Mouse (Mus musculus): ENCODE measurements at regions not wholly inside any gene's neighbourhood (a gene's known extent, or its start where the extent isn't known, plus 50 kb on each side); places are given as distances from the start of the nearest gene placed in this dataset.
"Not testable (repeated sequence)": the region's sequence is repeated elsewhere in the genome, so short reads cannot be mapped to it uniquely, and the experiment has no call there.

DNA sequence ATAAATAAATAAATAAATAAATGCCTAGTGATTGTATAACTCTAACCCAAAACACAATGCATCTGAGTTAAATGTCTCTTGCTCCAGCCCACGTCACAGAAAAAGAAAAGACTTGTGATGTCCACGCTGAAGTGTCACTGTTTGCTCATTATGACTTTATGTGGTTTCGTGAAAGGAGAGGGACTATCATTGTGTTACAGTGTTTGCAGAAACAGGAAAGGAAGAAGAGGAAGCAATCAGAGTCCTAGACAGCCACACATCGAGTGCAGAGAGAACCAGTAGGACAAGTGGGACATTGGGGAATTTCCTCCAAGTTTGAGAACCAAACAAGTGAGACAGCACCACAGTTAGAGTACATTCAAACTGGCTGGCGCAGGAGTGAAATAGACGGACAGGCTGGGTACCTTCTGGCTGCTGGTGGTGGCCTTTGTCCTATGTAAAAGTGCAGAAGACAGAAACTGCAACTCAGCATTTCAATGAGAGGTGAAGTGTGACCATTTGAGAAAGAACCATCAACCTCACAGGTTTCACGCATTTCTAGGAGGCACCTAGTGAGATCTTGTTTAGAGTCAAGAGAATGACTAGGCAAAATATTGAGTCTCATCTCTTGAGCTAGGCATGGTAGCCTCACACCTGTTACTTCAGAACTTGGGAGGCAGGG, 59.6 kb downstream of the Fasl start:
- intact Hi-C loops (cut with DNase I) = no loop called here
- DNase-seq (ENCODE audit: low spot score) = no peak

DNA sequence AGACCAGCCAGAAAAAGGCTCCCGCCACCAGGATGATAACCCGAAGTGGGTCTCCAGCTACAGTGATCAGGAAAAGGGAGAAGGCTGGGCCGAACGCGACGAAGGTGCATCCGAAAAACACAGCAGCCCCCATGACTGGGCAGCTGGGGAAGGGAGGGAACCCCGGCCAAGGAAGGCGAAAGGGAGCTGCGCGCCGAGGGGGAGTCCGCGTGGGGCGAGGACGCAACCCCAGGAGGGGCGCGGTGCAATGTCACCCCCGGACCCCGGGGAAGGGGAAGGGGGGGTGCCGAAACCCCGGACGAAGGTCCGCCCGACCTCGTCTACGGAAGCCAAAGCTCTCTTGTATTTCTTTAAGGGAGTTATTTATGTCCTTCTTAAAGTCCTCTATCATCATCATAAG, 60.9 kb downstream of the Fasl start:
- intact Hi-C loops (cut with DNase I); DNase-seq (ENCODE audit: low spot score): not testable (repeated sequence)

DNA sequence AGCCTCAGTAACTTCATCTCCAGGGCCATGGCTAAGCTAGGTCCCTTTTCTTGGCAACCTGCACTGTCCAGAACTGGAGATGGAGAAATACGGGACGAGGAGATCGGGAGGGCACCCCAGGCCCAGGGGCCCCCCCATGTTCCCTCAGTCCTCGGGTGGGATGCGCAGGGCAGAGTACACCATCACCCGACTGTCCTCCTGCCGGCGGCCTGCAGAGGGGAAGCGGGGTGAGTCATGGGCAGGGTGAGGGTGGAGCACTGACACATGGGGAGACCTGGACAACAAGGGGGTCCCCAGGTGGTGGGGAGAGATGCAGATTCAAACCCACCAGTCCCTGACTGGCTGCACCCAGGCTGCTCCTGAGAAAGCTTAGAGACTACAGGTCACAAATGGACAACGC, 62.2 kb downstream of the Fasl start:
- intact Hi-C loops (cut with DNase I); DNase-seq (ENCODE audit: low spot score): not testable (repeated sequence)

DNA sequence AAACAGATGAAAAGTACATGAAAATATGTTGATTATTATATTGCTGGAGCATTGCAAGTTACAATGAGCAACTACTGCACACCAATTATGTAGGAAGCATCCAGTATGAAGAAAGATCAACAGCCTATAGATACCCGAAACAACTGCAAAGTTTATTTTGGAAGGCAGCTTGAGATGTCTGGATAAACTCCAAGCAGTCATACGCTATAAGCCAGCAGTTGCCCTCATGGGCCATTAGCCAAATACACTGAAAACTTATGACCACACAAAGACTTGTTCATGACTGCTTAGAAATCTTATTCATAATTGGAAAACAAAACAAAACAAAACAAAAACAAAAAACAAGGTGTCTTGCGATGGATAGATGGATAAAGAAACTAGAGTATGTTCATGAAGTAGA, 68.4 kb downstream of the Fasl start:
- no peak for DNase-seq (ENCODE audit: low spot score)
- intact Hi-C loops (cut with DNase I) = no loop called here

DNA sequence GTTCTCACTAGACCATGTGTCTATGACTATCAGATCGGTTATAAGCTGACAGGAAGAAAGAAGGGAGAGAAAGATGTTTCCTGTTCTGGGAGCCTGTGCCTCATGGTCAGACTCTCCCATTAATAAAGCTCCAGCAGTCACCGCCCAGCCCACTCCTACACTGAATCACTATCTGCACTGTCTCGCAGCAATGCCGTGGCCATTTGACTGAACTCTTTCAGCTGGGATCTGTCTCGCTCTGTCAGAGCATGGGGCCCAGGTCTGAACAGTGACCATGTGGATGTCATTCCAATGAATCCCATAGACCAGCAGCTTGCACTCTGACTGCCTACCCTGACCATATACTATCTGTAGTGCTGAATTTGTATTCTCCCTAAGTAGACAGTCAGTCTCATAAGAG, 70.0 kb downstream of the Fasl start:
- intact Hi-C loops (cut with DNase I) = no loop called here
- no peak for DNase-seq (ENCODE audit: low spot score)

DNA sequence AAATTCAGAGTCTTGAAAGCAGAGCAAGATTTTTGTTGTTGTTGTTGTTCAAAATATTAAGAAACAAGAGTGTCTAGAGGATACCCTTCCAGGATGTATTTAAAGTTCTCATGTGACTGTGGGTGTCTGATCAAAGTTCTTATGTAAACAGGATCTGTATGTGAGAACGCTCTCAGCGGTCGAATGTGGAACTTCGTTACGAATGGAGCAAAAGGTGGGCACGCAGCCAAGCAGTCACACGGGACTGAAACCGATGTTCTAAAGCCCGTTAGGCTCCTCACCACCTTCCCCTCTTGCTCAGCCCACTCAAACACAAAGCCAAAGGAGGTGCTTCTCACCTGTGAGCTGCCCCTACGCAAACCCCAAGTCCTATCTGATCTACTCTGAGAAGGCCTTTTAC, 75.4 kb downstream of the Fasl start:
- intact Hi-C loops (cut with DNase I) = no loop called here
- peak; percentile 14 for DNase-seq (ENCODE audit: low spot score)

DNA sequence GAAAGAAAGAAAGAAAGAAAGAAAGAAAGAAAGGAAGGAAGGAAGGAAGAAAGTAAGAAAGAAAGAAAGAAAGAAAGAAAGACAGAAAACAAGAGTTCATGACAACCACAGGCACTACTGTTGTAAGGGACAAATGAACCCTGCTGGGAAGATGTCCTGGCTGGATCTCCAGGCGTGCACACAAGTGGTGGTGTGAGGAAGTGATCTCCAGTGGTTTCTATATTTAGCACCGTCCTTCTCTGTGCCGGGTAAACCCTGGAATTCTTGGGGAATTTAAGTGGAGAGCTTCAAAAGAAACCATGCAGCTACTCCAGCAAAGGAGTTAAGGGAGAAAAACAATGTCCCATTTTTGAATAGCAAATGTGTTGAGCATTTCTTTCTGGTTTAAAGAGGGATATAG, 76.0 kb downstream of the Fasl start:
- DNase-seq (ENCODE audit: low spot score) = no peak
- intact Hi-C loops (cut with DNase I) = no loop called here

DNA sequence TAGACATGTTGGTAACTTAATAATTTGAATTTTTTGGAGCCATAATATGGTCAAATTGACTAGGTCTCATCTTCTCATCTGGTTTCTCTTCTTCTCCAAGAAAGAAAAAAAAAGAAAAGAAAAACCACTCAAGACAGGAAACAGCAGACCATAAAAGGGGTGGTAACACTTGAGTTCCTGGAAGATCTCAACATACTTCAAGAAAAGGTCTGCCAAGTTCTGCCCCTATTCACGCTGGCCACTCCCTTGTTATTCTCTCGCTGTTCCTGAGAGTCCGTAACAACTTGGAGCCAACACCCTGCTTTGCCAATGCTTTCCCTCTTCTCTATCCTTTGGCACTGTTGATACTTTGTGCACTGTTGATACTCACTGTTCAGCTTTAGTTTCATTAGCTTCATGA, 81.2 kb downstream of the Fasl start:
- intact Hi-C loops (cut with DNase I) = no loop called here
- DNase-seq (ENCODE audit: low spot score) = no peak

DNA sequence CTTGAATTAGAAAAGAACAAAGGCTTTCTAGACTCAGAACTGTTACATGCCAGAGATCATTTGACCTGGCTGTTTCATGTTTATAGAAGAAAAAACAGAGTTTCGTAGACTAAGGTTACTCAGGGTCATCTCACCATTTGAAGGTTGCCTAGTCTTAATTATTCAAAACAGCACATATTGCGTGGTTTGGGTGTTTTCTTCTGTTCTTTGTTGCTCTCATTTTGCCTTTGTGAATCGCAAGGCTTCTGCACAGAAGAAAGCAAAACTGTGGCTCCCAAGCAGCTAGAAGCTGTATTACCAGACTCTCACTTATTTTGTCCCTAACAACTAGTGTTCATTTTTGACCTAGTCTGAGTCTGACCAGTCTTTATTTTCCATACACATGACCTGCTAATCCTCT, 83.3 kb downstream of the Fasl start:
- no peak for DNase-seq (ENCODE audit: low spot score)
- intact Hi-C loops (cut with DNase I) = no loop called here

DNA sequence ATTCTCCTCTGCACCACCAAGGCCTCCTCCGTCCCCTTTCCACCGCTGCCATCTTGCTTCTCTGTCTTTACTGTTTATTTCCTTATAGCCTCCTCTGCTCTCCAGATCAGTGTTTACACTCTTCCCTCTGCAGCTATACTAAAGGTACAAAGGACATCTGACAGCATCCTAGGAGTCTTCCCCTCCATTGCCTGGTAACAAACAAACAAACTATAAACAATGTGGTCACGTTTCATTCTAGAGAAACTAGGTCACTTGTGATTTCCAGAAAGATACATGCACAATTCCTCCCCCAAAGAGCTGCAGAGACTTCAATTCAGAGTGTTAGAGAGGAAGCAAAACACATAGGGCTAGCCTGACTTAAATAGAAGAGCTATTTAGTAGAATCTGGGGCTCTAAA, 83.8 kb downstream of the Fasl start:
- intact Hi-C loops (cut with DNase I) = no loop called here
- DNase-seq (ENCODE audit: low spot score) = no peak

DNA sequence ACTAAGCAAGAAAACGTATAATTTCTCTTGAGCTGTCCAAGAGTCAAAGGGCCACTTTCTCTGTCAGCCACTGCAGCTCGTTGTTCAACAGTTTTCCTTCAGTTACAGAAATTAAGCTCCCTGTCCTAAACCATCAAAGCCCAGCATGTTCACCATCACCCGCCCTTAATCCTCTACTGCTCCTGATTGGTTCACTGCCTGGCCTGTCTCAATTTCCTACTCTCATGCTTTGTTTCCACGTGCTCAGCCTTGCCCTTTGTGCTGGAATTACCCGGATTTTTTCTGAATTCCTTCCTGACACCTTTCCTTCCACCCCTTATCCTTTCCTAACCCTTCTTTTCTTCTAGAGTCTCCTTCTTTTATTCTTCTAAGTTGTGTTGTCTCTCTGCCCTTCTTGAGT, 92.4 kb downstream of the Fasl start:
- no peak for DNase-seq (ENCODE audit: low spot score)
- intact Hi-C loops (cut with DNase I) = no loop called here

DNA sequence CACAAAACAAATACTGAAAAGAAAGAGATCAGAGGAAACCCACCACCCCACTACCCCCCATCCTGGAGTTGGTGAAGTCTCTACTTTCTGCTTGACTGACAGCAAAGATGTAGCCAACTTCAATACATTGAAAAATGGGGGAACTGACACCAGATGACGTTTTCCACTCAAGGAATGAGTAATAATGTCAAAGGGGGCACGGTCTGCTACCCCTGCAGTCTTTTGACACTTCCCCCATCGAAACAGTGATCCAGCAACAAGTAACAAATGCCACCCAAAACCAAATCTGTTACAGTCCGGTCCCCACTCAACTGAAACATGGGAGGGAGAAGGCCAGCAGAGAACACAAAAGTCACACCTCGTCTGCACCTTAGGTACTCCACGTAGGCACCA, 94.5 kb downstream of the Fasl start:
- intact Hi-C loops (cut with DNase I) = no loop called here
- DNase-seq (ENCODE audit: low spot score) = no peak

DNA sequence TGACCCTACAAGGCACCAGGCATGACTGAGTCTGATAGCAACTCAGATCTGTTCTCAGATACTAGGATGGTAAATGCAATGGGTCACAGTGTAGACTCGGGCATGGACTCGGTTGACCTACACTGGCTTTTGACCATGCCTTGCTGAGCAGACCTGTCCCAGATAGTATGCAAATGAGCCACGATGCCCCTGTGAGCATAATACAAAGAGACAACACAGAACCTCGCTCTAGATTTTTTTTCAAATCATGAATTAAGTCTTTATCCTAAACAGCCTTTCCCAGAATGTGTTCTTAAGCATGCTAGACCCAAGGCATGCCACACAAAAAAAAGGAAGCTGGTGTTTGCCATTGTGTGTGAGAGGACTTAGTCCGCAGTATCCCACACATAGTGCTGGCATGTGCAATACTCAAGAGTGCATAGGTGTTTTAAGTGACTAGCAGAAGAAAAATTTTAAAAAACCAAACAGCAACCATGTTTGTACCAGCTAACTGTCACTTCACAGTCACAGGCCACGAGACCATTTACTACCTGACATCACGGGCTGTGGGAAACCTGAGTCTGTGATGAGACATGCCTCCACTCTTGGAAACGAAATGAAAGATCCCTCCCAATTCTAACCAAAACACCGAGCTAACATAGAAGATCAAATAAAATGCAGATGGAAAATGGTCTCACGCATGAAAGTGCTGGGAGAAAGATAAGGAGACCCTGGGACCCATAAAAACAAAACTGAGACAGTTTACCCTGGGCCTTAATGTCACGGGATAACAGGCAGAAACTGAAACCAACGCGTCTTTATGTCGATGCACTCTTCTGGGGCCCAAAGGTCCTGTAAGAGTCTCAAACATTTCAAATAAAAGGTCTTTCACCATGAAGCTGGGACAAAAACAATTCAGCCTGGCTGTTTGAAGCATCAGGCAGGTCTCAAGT, 95.2 kb downstream of the Fasl start:
- no peak for DNase-seq (ENCODE audit: low spot score)
- intact Hi-C loops (cut with DNase I) = no loop called here

DNA sequence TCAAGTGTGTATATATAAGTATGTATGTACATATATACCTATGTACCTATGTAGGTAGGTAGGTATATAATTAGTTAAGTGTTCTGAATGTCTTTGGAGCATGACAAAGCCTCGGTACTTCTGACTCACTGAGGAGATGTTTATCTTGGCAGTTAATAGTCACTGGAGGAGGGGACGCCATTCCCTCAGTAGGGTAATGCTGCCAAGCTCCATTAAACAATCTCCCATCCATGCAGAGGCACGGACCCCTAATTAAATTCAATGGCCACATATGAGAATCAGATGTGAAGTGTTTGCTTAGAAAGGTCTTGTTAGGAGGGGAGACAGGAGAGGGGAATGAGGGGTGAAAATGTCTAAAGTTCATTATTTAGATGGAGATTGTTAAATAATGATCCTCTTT, 99.3 kb downstream of the Fasl start:
- intact Hi-C loops (cut with DNase I) = loop anchor here (5.0 kb wide), 1 partner anchor 48 kb away; no protein-coding TSS in a partner anchor
- no peak for DNase-seq (ENCODE audit: low spot score)

DNA sequence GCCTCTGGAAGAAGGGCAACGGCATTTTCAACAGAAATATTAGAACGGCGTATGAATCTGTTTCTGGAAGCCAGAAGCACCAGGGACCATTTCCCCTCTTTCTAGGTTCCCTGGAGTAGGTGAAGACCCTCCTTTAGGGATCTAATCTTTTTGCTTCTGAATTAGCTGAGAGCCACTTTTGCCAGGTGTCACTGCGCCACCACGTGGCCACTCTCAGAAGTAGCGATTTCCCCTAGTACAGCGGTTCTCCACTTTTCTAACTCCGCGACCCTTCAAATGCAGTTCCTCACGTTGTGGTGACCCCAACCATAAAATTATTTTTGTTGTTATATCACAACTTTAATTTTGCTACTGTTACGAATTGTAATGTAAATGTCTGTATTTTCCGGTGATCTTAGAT, 100.7 kb downstream of the Fasl start:
- DNase-seq (ENCODE audit: low spot score) = no peak
- intact Hi-C loops (cut with DNase I) = loop anchor here (1.0 to 5.0 kb wide), 2 partner anchors 50 to 287 kb away; no protein-coding TSS in a partner anchor

DNA sequence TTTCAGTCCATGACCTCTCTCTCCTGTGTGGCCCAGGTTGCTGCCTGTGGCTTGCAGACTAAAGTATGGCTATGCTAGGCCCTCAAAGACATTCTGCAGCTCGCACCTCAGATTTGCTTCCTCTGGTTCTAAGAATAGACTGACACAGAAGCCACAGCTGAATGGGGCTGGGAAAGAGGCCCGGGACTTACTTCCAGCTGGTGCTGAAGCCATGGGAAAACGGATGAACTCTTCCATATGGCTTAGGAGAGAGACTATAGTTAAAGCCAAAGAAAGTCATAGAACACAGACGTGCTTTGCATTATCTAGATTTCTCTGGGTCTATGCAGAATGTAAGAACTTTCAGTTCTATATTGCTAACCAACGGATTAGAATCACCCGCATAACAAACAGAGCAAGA, 107.7 kb downstream of the Fasl start:
- no peak for DNase-seq (ENCODE audit: low spot score)
- intact Hi-C loops (cut with DNase I) = no loop called here

DNA sequence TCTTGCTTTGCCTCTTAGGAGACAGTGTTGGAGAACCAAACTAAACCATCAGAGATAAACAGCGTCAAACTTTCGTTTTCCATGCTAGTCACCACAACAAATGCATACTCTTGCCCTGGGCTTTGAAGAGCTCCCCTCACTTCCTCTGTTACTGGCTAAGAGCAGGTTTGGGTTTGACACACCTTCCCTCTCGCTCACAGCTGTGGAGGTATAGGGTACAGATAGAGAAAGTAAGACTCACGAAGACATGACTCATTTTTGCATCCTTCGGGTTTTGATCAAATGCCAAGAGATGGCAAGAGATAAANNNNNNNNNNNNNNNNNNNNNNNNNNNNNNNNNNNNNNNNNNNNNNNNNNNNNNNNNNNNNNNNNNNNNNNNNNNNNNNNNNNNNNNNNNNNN, 117.4 kb downstream of the Fasl start:
- intact Hi-C loops (cut with DNase I) = no loop called here
- no peak for DNase-seq (ENCODE audit: low spot score)

DNA sequence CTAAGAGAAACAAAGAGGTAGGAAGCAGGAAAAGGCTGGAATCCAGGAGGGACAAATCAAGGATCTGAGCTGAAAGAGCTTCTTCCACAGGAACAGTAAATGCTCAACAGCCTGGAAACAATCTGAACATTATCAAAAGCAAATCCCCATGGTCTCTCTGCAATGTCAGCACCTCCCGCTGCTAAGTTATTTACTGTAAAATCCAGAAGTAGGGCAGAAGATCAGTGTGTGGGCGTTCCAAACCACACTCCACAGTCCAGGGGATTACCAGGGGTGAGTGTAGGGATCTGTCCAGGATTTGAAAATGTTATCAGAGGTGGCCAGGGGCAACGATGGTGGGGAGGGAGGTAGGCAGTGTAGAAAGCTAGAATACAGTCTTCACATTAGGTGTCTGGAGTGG, 124.0 kb downstream of the Fasl start:
- intact Hi-C loops (cut with DNase I) = no loop called here
- no peak for DNase-seq (ENCODE audit: low spot score)

DNA sequence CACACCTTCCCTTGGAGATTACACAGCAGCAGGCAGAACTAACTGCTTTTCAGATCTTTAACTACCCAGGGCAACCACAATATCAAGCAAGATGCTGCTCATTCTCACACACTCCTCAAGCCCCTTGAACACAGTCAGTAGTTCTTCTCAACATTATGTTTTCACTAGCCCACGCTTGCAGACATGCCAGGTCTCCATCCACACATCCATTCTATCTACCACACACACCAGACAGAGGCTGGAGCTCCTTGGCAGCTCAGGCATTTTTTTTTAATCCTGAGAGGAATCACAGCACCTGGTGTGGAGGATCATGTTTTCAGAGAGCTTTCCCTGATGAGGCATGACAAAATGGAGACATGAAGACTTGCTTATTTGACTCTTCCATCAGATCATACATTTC, 124.9 kb downstream of the Fasl start:
- intact Hi-C loops (cut with DNase I) = no loop called here
- no peak for DNase-seq (ENCODE audit: low spot score)

DNA sequence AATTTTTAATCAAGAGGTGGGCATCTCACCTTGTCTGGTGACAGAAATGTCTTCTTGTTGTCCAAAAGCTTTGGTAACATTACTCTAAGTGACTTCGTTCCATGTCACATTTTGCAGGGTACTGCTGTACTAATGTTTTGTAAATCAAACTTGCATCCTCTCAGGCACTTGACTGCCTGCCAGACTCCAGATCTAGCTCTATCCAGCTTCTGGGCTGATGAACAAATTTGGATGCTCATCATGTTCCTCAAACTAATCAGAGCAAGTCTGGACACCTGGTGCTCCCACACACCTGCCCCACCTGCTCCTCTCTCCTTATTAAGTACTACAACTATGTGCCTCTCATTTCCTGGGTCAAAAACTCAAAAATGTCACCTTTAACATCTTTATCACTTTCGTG, 126.1 kb downstream of the Fasl start:
- intact Hi-C loops (cut with DNase I) = no loop called here
- no peak for DNase-seq (ENCODE audit: low spot score)

DNA sequence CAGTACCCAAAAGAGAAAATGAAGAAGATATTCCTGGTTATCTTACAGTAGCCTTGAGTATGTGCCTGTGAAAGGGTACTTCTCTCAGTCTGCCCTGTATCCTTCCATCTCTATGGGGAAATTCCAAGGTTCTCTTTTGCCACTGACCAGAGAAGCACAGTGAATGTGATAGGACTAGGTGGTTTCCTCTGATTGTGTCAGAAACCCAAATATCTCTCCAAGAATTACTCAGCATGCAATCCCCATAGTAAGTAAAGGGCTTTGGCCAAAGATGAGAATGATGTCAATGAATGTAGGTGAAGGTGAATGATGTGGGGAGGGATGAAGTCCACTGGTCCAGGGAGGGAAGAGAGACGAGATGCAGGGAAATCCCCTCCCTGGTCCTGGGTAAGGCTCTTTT, 130.8 kb downstream of the Fasl start:
- no peak for DNase-seq (ENCODE audit: low spot score)
- intact Hi-C loops (cut with DNase I) = no loop called here

DNA sequence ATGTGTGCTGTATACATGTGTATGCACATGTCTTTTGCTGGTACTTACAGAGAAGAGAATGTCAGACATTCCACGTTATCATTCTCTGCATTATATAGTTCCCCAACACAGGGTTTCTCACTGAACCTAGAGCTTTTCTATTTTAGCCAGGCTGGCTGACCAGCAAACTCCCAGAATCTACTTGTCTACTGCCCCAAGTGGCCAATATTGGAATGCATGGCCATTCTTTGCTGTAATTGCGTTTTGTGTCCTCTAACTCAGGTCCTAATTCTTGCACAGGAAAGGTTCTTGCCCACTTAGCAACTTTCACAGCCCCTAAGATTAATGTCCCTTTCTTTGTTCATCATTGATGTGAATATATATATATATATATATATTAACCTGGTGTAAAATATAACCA, 138.9 kb downstream of the Fasl start:
- DNase-seq (ENCODE audit: low spot score) = no peak
- intact Hi-C loops (cut with DNase I) = no loop called here

Measured in heart, postnatal 25 days (tissue).